Mouse (Mus musculus) thymus, adult 2 months (tissue): ENCODE results near the gene Atxn7.

Experiments
- CTCF ChIP-seq: fragments of 200-500 bp; IDR thresholded peaks from 2 replicates; pipeline ENCODE4 v1.5.1; 2012; ENCODE audit warnings: mild to moderate bottlenecking, control low read depth, low read length, moderate library complexity, borderline replicate concordance; ENCODE audit not compliant: control insufficient read depth, poor library complexity, insufficient read depth; ENCODE audit errors: extremely low read depth
- POLR2A ChIP-seq: fragments of 200-500 bp; IDR thresholded peaks from 2 replicates; pipeline ENCODE4 v1.6.1; 2012; ENCODE audit warnings: mild to moderate bottlenecking, low read length, control low read depth, moderate library complexity; ENCODE audit not compliant: control insufficient read depth, poor library complexity, insufficient read depth; ENCODE audit errors: extremely low read depth

GRCm38 (mm10) chr14:14071456-14071855 is 110.2 kb downstream of the Atxn7 start:
- TF ChIP-seq CTCF (no peak), POLR2A (no peak)
